Mouse (Mus musculus): ENCODE data around the gene Kat5.

- TF ChIP-seq CTCF (IDR thresholded peaks at IDR 0.05; ENCODE audit: low read depth, low read length): no peak
- no peak for TF ChIP-seq TAL1 (conservative IDR thresholded peaks at IDR 0.05; ENCODE audit: low read depth, low read length)
Observed at GRCm38 (mm10) chr19:5646731-5647330, 36.8 kb upstream of the Kat5 start.
